Mouse (Mus musculus) myocyte (in vitro differentiated cells): ENCODE results near the gene Mst1r.

Experiments
- CEBPB ChIP-seq: IDR thresholded peaks from 2 replicates; pipeline ENCODE4 v1.6.1; 2011; ENCODE audit warnings: mild to moderate bottlenecking, moderate library complexity; ENCODE audit not compliant: poor library complexity, insufficient read depth, severe bottlenecking
- E2F4 ChIP-seq: IDR thresholded peaks from one replicate; pipeline ENCODE4 v1.6.1; 2011; ENCODE audit warnings: mild to moderate bottlenecking, control low read depth, moderate library complexity; ENCODE audit not compliant: insufficient read depth
- MYOD1 ChIP-seq, 3 experiments: IDR thresholded peaks; one replicate each; pipeline ENCODE4 v1.6.1; 2011; ENCODE audit warnings: control low read depth in 2 of 3, low read depth in 2 of 3, mild to moderate bottlenecking in 2 of 3, moderate library complexity in 1 of 3; ENCODE audit not compliant: insufficient read length in 2 of 3, control insufficient read depth in 1 of 3
- POLR2A ChIP-seq: IDR thresholded peaks from one replicate; pipeline ENCODE4 v1.6.1; 2011; ENCODE audit warnings: low read depth, mild to moderate bottlenecking, control low read depth, moderate library complexity; ENCODE audit not compliant: insufficient read length
- POLR2AphosphoS2 ChIP-seq: IDR thresholded peaks from one replicate; pipeline ENCODE4 v1.6.1; 2011; ENCODE audit warnings: low read depth, control low read depth; ENCODE audit not compliant: insufficient read length
- TCF12 ChIP-seq: IDR thresholded peaks from one replicate; pipeline ENCODE4 v1.6.1; 2011; ENCODE audit warnings: mild to moderate bottlenecking, control low read depth; ENCODE audit not compliant: poor library complexity, insufficient read depth, severe bottlenecking

- TF ChIP-seq POLR2A (no peak), CEBPB (no peak), TCF12 (no peak), POLR2AphosphoS2 (no peak), E2F4 (no peak), MYOD1 (IDR thresholded peaks at IDR 0.05; ENCODE audit: control insufficient read depth in 1 of 3, insufficient read length in 2 of 3, low read depth in 2 of 3) (no peak)
Measured at GRCm38 (mm10) chr9:107967437-107967836, 60.8 kb downstream of the Mst1r start.
